Mouse (Mus musculus) erythroblast, embryonic 14.5 days (primary cell): ENCODE measurements around the gene Hadha.

Experiments used
- GATA1 ChIP-seq: IDR thresholded peaks from 2 replicates; pipeline ENCODE4 v1.6.1; 2012; ENCODE audit warnings: low read length, inconsistent platforms, mixed read lengths
- TAL1 ChIP-seq: IDR thresholded peaks from 3 replicates; pipeline ENCODE4 v1.6.1; 2012; ENCODE audit warnings: low read length, inconsistent platforms, mixed read lengths

GRCm38 (mm10) chr5:30201521-30201920, 46.6 kb upstream of the Hadha start:
- TF ChIP-seq GATA1 (no peak), TAL1 (no peak)
